Mouse (Mus musculus) hindbrain, postnatal 0 days (tissue): Measurements from ENCODE around the gene Gas2l2. TPM values are rescaled to one million over a fixed set of nuclear protein-coding genes. Genes with fewer than 3 reads are reported as not detected.

ENCODE experiments used
- ATAC-seq: fragments of 200-750 bp; cut with Nextera tagmentation; 2 replicates; pipeline ENCODE4 v1.8.0; 2017; ENCODE audit warnings: mild to moderate bottlenecking, moderate TSS enrichment, moderate library complexity
- DNase-seq: peaks from one replicate; pipeline ENCODE4 v3.0.0-alpha.2; 2015; ENCODE audit warnings: low spot score
- H3K27ac ChIP-seq: fragments of 300-500 bp; sonication (generic); 2 replicates; pipeline ENCODE4 v1.5.1; 2014; ENCODE audit warnings: mild to moderate bottlenecking
- H3K27me3 ChIP-seq: fragments of 300-500 bp; sonication (generic); 2 replicates; pipeline ENCODE4 v1.6.1; 2014; ENCODE audit warnings: low read length, mixed read lengths; ENCODE audit not compliant: insufficient read depth
- H3K36me3 ChIP-seq: fragments of 300-500 bp; sonication (generic); 2 replicates; pipeline ENCODE4 v1.6.1; 2014; ENCODE audit warnings: low read length, mixed read lengths; ENCODE audit not compliant: insufficient read depth
- H3K4me1 ChIP-seq: fragments of 300-500 bp; sonication (generic); 2 replicates; pipeline ENCODE4 v1.6.1; 2014; ENCODE audit warnings: antibody characterized with exemption, low read length, mixed read lengths; ENCODE audit not compliant: insufficient read depth
- H3K4me2 ChIP-seq: fragments of 300-500 bp; sonication (generic); 2 replicates; pipeline ENCODE4 v1.6.1; 2014; ENCODE audit warnings: low read depth, mild to moderate bottlenecking, low read length, moderate library complexity, mixed read lengths
- H3K4me3 ChIP-seq: fragments of 300-500 bp; sonication (generic); 2 replicates; pipeline ENCODE4 v1.5.1; 2014; ENCODE audit warnings: low read length
- H3K9ac ChIP-seq: fragments of 300-500 bp; sonication (generic); replicated peaks from 2 replicates; pipeline ENCODE4 v1.6.1; 2014; ENCODE audit warnings: mild to moderate bottlenecking, low read length, moderate library complexity, mixed read lengths
- H3K9me3 ChIP-seq: fragments of 300-500 bp; sonication (generic); 2 replicates; pipeline ENCODE4 v1.6.1; 2016; ENCODE audit warnings: low read length, mixed read lengths
- CTCF ChIP-seq: IDR thresholded peaks from 2 replicates; pipeline ENCODE4 v1.5.1; 2016; ENCODE audit warnings: antibody characterized with exemption, control low read depth, low read depth
- WGBS: fragments of 180-500 bp; shearing (Covaris S2); extraction: QIAGEN DNeasy Blood & Tissue Kit; methylation state at CpG from one replicate; pipeline ENCODE4 v1.1.7; 2014; 5-methylcytosine and 5-hydroxymethylcytosine counted together
- polyA plus RNA-seq: library from polyadenylated mRNA; unstranded; fragments of >200 nt; fragmentation: Nextera tagmentation; extraction: Ambion mirVana; gene quantifications from 2 replicates; pipeline ENCODE4 v1.2.1, GENCODE M21; 2015
- total RNA-seq: library from RNA; depleted of rRNA; stranded (reverse); fragments of >200 nt; gene quantifications from 2 replicates; pipeline ENCODE4 v1.2.3, GENCODE M21; 2014

Gene Gas2l2
- total and polyA plus RNA-seq, 2 experiments from 2014 or later = 0.69 to 1.0 TPM

- WGBS = 17% methylated on average over 2 of the region's 2 CpGs
Measured at GRCm38 (mm10) chr11:83465976-83466375, 36.7 kb upstream of the Gas2l2 start.

GRCm38 (mm10) chr11:83462711-83463244 lies 33.5 kb upstream of the Gas2l2 start, which contains the start of gene Mmp28:
Gene Mmp28 (minus strand): TSS chr11:83463071.
- Histone ChIP-seq H3K27ac (peak within 1 kb of the TSS; percentile 51; the same call in 1 of the 2 replicates), H3K9ac (peak within 1 kb of the TSS; percentile 56), H3K4me3 (peak within 1 kb of the TSS; percentile 54), H3K4me2 (peak within 1 kb of the TSS; percentile 76), H3K4me1 (peaks cover 28% of the 10 kb centered on the region), H3K9me3 (no peaks in the 10 kb centered on the region), H3K36me3 (no peaks in the 10 kb centered on the region), H3K27me3 (no peaks in the 10 kb centered on the region)
- DNase-seq (peak; percentile 56), ATAC-seq (peak; percentile 48; the same call in 1 of the 2 replicates)
- under 1% methylated on average over 42 of the region's 42 CpGs for WGBS
- no peak for TF ChIP-seq CTCF

More at GRCm38 (mm10) chr11:83465976-83466375, 36.7 kb upstream of the Gas2l2 start:
- no peaks in the 10 kb centered on the region for H3K36me3 ChIP-seq
- no peak overlapping the region for H3K9ac ChIP-seq
- no peaks in the 10 kb centered on the region for H3K27me3 ChIP-seq
- H3K4me1 ChIP-seq = peaks cover 28% of the 10 kb centered on the region
- H3K4me2 ChIP-seq = no peak overlapping the region
- H3K27ac ChIP-seq = peak overlapping the region; percentile 76
- TF ChIP-seq CTCF = no peak
- H3K4me3 ChIP-seq = no peak overlapping the region
- peak; percentile 88 for DNase-seq
- peak; percentile 82 for ATAC-seq
- H3K9me3 ChIP-seq = no peaks in the 10 kb centered on the region

- no peak for ATAC-seq
- no peaks in the 10 kb centered on the region for H3K27me3 ChIP-seq
- H3K27ac ChIP-seq = no peak overlapping the region
- H3K9me3 ChIP-seq = no peaks in the 10 kb centered on the region
- peak overlapping the region; percentile 76; the same call in 1 of the 2 replicates for H3K4me2 ChIP-seq
- H3K4me3 ChIP-seq = no peak overlapping the region
- no peak overlapping the region for H3K9ac ChIP-seq
- no peak for DNase-seq
- peaks cover 21% of the 10 kb centered on the region for H3K4me1 ChIP-seq
- no peak for TF ChIP-seq CTCF
- no peaks in the 10 kb centered on the region for H3K36me3 ChIP-seq
- 67% methylated on average over 10 of the region's 10 CpGs for WGBS
Measured at GRCm38 (mm10) chr11:83461462-83462027, 32.3 kb upstream of the Gas2l2 start.

GRCm38 (mm10) chr11:83457912-83458601 lies 28.8 kb upstream of the Gas2l2 start:
- H3K9ac ChIP-seq = no peak overlapping the region
- DNase-seq (no peak), ATAC-seq (no peak)
- no peak overlapping the region for H3K4me2 ChIP-seq
- H3K9me3 ChIP-seq = no peaks in the 10 kb centered on the region
- no peak overlapping the region for H3K4me3 ChIP-seq
- no peak for TF ChIP-seq CTCF
- H3K36me3 ChIP-seq = no peaks in the 10 kb centered on the region
- H3K4me1 ChIP-seq = peaks cover 6% of the 10 kb centered on the region; the same call in 1 of the 2 replicates
- 60% methylated on average over 9 of the region's 9 CpGs for WGBS
- H3K27me3 ChIP-seq = no peaks in the 10 kb centered on the region
- H3K27ac ChIP-seq = no peak overlapping the region

GRCm38 (mm10) chr11:83457257-83457656 lies 28.0 kb upstream of the Gas2l2 start:
- DNase-seq (no peak), ATAC-seq (no peak)
- no peaks in the 10 kb centered on the region for H3K9me3 ChIP-seq
- H3K4me2 ChIP-seq = no peak overlapping the region
- no peak overlapping the region for H3K9ac ChIP-seq
- peaks cover 2% of the 10 kb centered on the region; the same call in 1 of the 2 replicates for H3K4me1 ChIP-seq
- no peak overlapping the region for H3K27ac ChIP-seq
- no peaks in the 10 kb centered on the region for H3K36me3 ChIP-seq
- no peak overlapping the region for H3K4me3 ChIP-seq
- 31% methylated on average over 7 of the region's 7 CpGs for WGBS
- no peak for TF ChIP-seq CTCF
- H3K27me3 ChIP-seq = no peaks in the 10 kb centered on the region

GRCm38 (mm10) chr11:83455608-83456007 lies 26.4 kb upstream of the Gas2l2 start:
- Histone ChIP-seq H3K4me3 (no peak overlapping the region), H3K4me1 (no peaks in the 10 kb centered on the region), H3K9me3 (no peaks in the 10 kb centered on the region), H3K27ac (no peak overlapping the region), H3K4me2 (no peak overlapping the region), H3K27me3 (no peaks in the 10 kb centered on the region), H3K9ac (no peak overlapping the region), H3K36me3 (no peaks in the 10 kb centered on the region)
- ATAC-seq (no peak), DNase-seq (no peak)
- no peak for TF ChIP-seq CTCF
- 79% methylated on average over 3 of the region's 3 CpGs for WGBS
